Comparison of ENCODE assay signal across 8 mouse cellular contexts in genomic region chr3:131109066-131109685, GRCm38 (mm10). TPM values are rescaled to one million over a fixed set of nuclear protein-coding genes. Genes with fewer than 3 reads are reported as not detected.
DNase-seq lines count a peak whose midpoint lies in the region; ATAC-seq and TF ChIP-seq lines count a peak whose summit lies in the region.

No protein-coding gene starts in this region.

- no peak for TF ChIP-seq CTCF in heart, adult 2 months (IDR thresholded peaks at IDR 0.05)
- TF ChIP-seq CTCF in thymus, adult 2 months (IDR thresholded peaks at IDR 0.05; ENCODE audit: borderline replicate concordance, control insufficient read depth, extremely low read depth, insufficient read depth, low read length, poor library complexity): no peak
- TF ChIP-seq CTCF in cerebellum, adult 2 months (IDR thresholded peaks at IDR 0.05; ENCODE audit: borderline replicate concordance, insufficient read depth, low read depth, low read length): no peak

- H3K27ac ChIP-seq in heart, embryonic 10.5 days: 0 out of 2 replicates have a peak overlapping the region, but pooled peaks have one; percentile 94
- H3K27ac ChIP-seq in heart, adult 2 months: no peak overlapping the region
- no peak overlapping the region for H3K27ac ChIP-seq in thymus, adult 2 months (ENCODE audit: control insufficient read depth, insufficient read depth, low read length)
- no peak overlapping the region for H3K27ac ChIP-seq in limb, embryonic 11.5 days (replicated peaks; ENCODE audit: low read depth, low read length)
- no peak overlapping the region for H3K27ac ChIP-seq in stomach, embryonic 16.5 days (ENCODE audit: low read length)
- H3K27ac ChIP-seq in cerebellum, adult 2 months (ENCODE audit: insufficient read depth, low read length): no peak overlapping the region

- TF ChIP-seq POLR2A in heart, adult 2 months (IDR thresholded peaks at IDR 0.05; ENCODE audit: insufficient read depth, low read depth, low read length): no peak
- no peak for TF ChIP-seq POLR2A in thymus, adult 2 months (IDR thresholded peaks at IDR 0.05; ENCODE audit: control insufficient read depth, extremely low read depth, insufficient read depth, low read length, poor library complexity)
- TF ChIP-seq POLR2A in cerebellum, adult 2 months (IDR thresholded peaks at IDR 0.05; ENCODE audit: borderline replicate concordance, insufficient read depth, low read length): no peak

- no peaks in the 10 kb centered on the region for H3K79me2 ChIP-seq in heart, adult 2 months (replicated peaks; ENCODE audit: control insufficient read depth, insufficient read depth, low read length)

- peak overlapping the region; percentile 84 for H3K4me3 ChIP-seq in heart, embryonic 10.5 days
- no peak overlapping the region for H3K4me3 ChIP-seq in heart, adult 2 months
- peak overlapping the region; percentile 97; the same call in 1 of the 2 replicates for H3K4me3 ChIP-seq in thymus, adult 2 months (ENCODE audit: control insufficient read depth, insufficient read depth, low read length)
- H3K4me3 ChIP-seq in limb, embryonic 11.5 days (ENCODE audit: low read depth, low read length): peak overlapping the region; percentile 81
- no peak overlapping the region for H3K4me3 ChIP-seq in stomach, embryonic 16.5 days (replicated peaks; ENCODE audit: low read length)
- no peak overlapping the region for H3K4me3 ChIP-seq in cerebellum, adult 2 months (replicated peaks; ENCODE audit: insufficient read depth, low read depth, low read length)

- 1% methylated on average over 15 of the region's 15 CpGs for WGBS in heart, embryonic 10.5 days
- 7% methylated on average over 15 of the region's 15 CpGs for WGBS in heart, adult 2 months
- 6% methylated on average over 15 of the region's 15 CpGs for WGBS in thymus, adult 2 months
- WGBS in limb, embryonic 11.5 days: under 1% methylated on average over 15 of the region's 15 CpGs
- 2% methylated on average over 15 of the region's 15 CpGs for WGBS in stomach, embryonic 16.5 days
- 2% methylated on average over 15 of the region's 15 CpGs for WGBS in cerebellum, adult 2 months

- H3K9me3 ChIP-seq in heart, embryonic 10.5 days: no peaks in the 10 kb centered on the region
- no peaks in the 10 kb centered on the region for H3K9me3 ChIP-seq in limb, embryonic 11.5 days (ENCODE audit: control insufficient read depth, low read length)
- no peaks in the 10 kb centered on the region for H3K9me3 ChIP-seq in stomach, embryonic 16.5 days (replicated peaks; ENCODE audit: control insufficient read depth, low read length)

- DNase-seq in heart, embryonic 10.5 days (ENCODE audit: low spot score): no peak
- no peak for DNase-seq in heart, adult 2 months
- no peak for DNase-seq in thymus, adult 2 months
- no peak for DNase-seq in thymus, adult 18-20 months
- peak; percentile 41 for DNase-seq in limb, embryonic 11.5 days (ENCODE audit: low spot score)
- no peak for DNase-seq in cerebellum, adult 2 months

- H3K27me3 ChIP-seq in heart, embryonic 10.5 days (ENCODE audit: insufficient read depth, poor library complexity, severe bottlenecking): peaks cover 38% of the 10 kb centered on the region
- H3K27me3 ChIP-seq in heart, adult 2 months (ENCODE audit: control insufficient read depth, insufficient read depth, low read length): peaks cover 34% of the 10 kb centered on the region
- H3K27me3 ChIP-seq in thymus, adult 2 months (ENCODE audit: control insufficient read depth, insufficient read depth, low read length): peaks cover 3% of the 10 kb centered on the region
- H3K27me3 ChIP-seq in limb, embryonic 11.5 days (ENCODE audit: control insufficient read depth, insufficient read depth, low read length): peaks cover 24% of the 10 kb centered on the region
- peaks cover 84% of the 10 kb centered on the region for H3K27me3 ChIP-seq in stomach, embryonic 16.5 days (ENCODE audit: control insufficient read depth, insufficient read depth, low read length)
- peaks cover 9% of the 10 kb centered on the region; the same call in 1 of the 2 replicates for H3K27me3 ChIP-seq in cerebellum, adult 2 months (ENCODE audit: control insufficient read depth, insufficient read depth, low read length)

- intact Hi-C loops in heart, adult 2 months (cut with DNase I): no loop called here

- peak overlapping the region; percentile 93 for H3K4me2 ChIP-seq in limb, embryonic 11.5 days (ENCODE audit: low read depth, severe bottlenecking)
- peak overlapping the region; percentile 80; the same call in 1 of the 2 replicates for H3K4me2 ChIP-seq in stomach, embryonic 16.5 days (ENCODE audit: low read depth, low read length)

- ATAC-seq in limb, embryonic 11.5 days (ENCODE audit: insufficient number of reproducible peaks, low FRiP score, low TSS enrichment, low read depth): no peak
- no peak for ATAC-seq in stomach, embryonic 16.5 days (ENCODE audit: insufficient read depth, low FRiP score)
- no peak for ATAC-seq in erythroid progenitor cell, adult 5-6 weeks (replicated peaks; ENCODE audit: low FRiP score, poor library complexity, severe bottlenecking)

- no peak overlapping the region for H3K9ac ChIP-seq in heart, adult 2 months (ENCODE audit: low read depth, low read length)
- H3K9ac ChIP-seq in limb, embryonic 11.5 days (ENCODE audit: low read length): peak overlapping the region; percentile 22; the same call in 1 of the 2 replicates
- H3K9ac ChIP-seq in stomach, embryonic 16.5 days (ENCODE audit: low read length): no peak overlapping the region

- peaks cover 57% of the 10 kb centered on the region for H3K4me1 ChIP-seq in heart, embryonic 10.5 days
- peaks cover 1% of the 10 kb centered on the region; the same call in 1 of the 2 replicates for H3K4me1 ChIP-seq in heart, adult 2 months (ENCODE audit: control insufficient read depth, insufficient read depth, low read length)
- peaks cover 28% of the 10 kb centered on the region for H3K4me1 ChIP-seq in thymus, adult 2 months (replicated peaks; ENCODE audit: control insufficient read depth, insufficient read depth, low read length)
- H3K4me1 ChIP-seq in limb, embryonic 11.5 days (ENCODE audit: control insufficient read depth, insufficient read depth, low read length): peaks cover 30% of the 10 kb centered on the region
- H3K4me1 ChIP-seq in stomach, embryonic 16.5 days (ENCODE audit: control insufficient read depth, insufficient read depth, low read length): peaks cover 32% of the 10 kb centered on the region
- no peaks in the 10 kb centered on the region; the same call in 1 of the 2 replicates for H3K4me1 ChIP-seq in cerebellum, adult 2 months (ENCODE audit: control insufficient read depth, insufficient read depth, low read length)

- no peak for TF ChIP-seq EP300 in heart, adult 2 months (IDR thresholded peaks at IDR 0.05; ENCODE audit: insufficient read depth, low read depth, low read length)

- no peaks in the 10 kb centered on the region for H3K36me3 ChIP-seq in heart, embryonic 10.5 days
- H3K36me3 ChIP-seq in heart, adult 2 months (ENCODE audit: control insufficient read depth, insufficient read depth, low read length): no peaks in the 10 kb centered on the region
- H3K36me3 ChIP-seq in thymus, adult 2 months (ENCODE audit: control insufficient read depth, insufficient read depth, low read length): peaks cover under 1% of the 10 kb centered on the region; the same call in 1 of the 2 replicates
- no peaks in the 10 kb centered on the region for H3K36me3 ChIP-seq in limb, embryonic 11.5 days (ENCODE audit: control insufficient read depth, insufficient read depth, low read length)
- H3K36me3 ChIP-seq in stomach, embryonic 16.5 days (ENCODE audit: control insufficient read depth, insufficient read depth, low read length): no peaks in the 10 kb centered on the region

RNA-seq across cellular contexts. Expression of gene Lef1, which starts 1.1 kb away (rescaled TPM):
- polyA plus RNA-seq in heart, embryonic 10.5 days (2016; fragmentation: Nextera tagmentation; extraction: Ambion mirVana): 22.2 and 29.3 TPM in 2 replicates
- under 1 TPM; 0.23 to 0.34 TPM for total RNA-seq in heart, adult 2 months (2021)
- 0.88 and 1.5 TPM in 2 replicates for polyA plus RNA-seq in heart, adult 2 months (2012; rRNA removed)
- 279 and 361 TPM in 2 replicates for polyA plus RNA-seq in thymus, adult 2 months (2012; rRNA removed)
- polyA plus RNA-seq in limb, embryonic 11.5 days (2014; fragmentation: Nextera tagmentation; extraction: Ambion mirVana): 60.8 and 68.4 TPM in 2 replicates
- polyA plus RNA-seq in stomach, embryonic 16.5 days (2015; fragmentation: Nextera tagmentation; extraction: Ambion mirVana): 0.98 and 1.2 TPM in 2 replicates
- total RNA-seq in erythroid progenitor cell, adult 5-6 weeks (2015; ENCODE audit: low replicate concordance): 9.2 and 15.5 TPM in 2 replicates
- 4.6 and 14.1 TPM in 2 replicates for total RNA-seq in erythroid progenitor cell, adult 5-6 weeks (2017; ENCODE audit: low replicate concordance)
- 6.1 and 6.8 TPM in 2 replicates for polyA plus RNA-seq in cerebellum, adult 2 months (2012; rRNA removed)

Comparison
In these comparisons a context has a peak if more than half of its experiments do, and no peak if none do; other contexts are left out.
1. H3K4me3 ChIP-seq: peak in heart, embryonic 10.5 days (single experiment), thymus, adult 2 months (single experiment) and limb, embryonic 11.5 days (single experiment); none in heart, adult 2 months (single experiment), stomach, embryonic 16.5 days (single experiment) and cerebellum, adult 2 months (single experiment).